Mouse (Mus musculus): ENCODE results near the gene Olfr1101. TPM values are rescaled to one million over a fixed set of nuclear protein-coding genes. Genes with fewer than 3 reads are reported as not detected.

Gene Olfr1101
- not detected in 2 replicates for polyA plus RNA-seq (2016; fragmentation: Nextera tagmentation; extraction: Ambion mirVana)

DNA sequence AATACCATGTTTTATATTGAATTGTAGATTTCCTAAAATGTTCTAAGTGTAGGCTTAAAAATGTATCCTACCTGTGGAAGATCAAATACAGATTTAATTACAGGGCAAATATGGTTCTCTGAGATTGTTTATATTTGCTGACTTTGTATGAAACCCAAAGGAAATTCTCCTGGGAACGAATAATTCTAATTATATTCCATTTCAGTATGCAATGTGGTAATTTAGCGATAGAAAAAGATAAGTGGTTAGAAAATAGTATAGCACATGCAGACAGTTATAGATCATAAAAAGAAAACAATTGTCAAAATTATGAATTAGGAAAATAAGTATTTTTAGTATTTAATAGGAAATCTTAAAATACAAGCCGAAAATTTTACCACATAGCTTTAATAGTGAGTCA, at the start of gene Olfr1101:
TSS of gene Olfr1101 (minus strand) at position 101 of the 400 bp plus-strand sequence.
- DNase-seq (ENCODE audit: low spot score), result no peak
- H3K27me3 ChIP-seq (replicated peaks; ENCODE audit: low read depth, poor library complexity, severe bottlenecking), result no peaks in the 10 kb centered on the region
- 87% methylated on average over 3 of the region's 3 CpGs for WGBS
- H3K27ac ChIP-seq (replicated peaks), result no peak within 1 kb of the TSS
- no peaks in the 10 kb centered on the region for H3K9me3 ChIP-seq
- H3K36me3 ChIP-seq (replicated peaks), result no peaks in the 10 kb centered on the region
- H3K4me1 ChIP-seq, result no peaks in the 10 kb centered on the region
- H3K4me3 ChIP-seq, result no peak within 1 kb of the TSS

DNA sequence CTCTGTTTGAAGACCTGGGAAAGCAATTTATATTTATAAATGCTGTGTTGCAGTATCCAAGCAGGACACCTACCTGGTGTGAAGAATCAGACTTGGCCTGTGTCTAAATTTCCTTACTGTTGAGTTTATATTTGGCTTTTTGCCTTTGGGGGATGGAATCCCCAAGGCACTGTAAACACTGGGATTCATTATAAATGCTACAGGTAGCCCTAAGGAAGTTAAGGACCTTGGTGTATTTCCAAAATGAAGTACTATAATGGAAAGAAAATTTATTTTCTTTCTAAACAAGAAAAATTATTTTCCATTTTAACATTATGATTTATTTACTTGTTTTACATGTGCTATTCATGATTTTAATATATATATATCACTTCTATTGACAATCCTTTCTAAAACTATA, 45.4 kb upstream of the Olfr1101 start, which contains the start of gene Olfr1105:
TSS of gene Olfr1105 (minus strand) at position 101 of the 400 bp plus-strand sequence.
- no peaks in the 10 kb centered on the region for H3K4me1 ChIP-seq
- H3K27ac ChIP-seq (replicated peaks), result no peak within 1 kb of the TSS
- H3K36me3 ChIP-seq (replicated peaks), result no peaks in the 10 kb centered on the region
- no peaks in the 10 kb centered on the region for H3K9me3 ChIP-seq
- H3K4me3 ChIP-seq, result no peak within 1 kb of the TSS
- DNase-seq (ENCODE audit: low spot score), result no peak
- no peaks in the 10 kb centered on the region for H3K27me3 ChIP-seq (replicated peaks; ENCODE audit: low read depth, poor library complexity, severe bottlenecking)

DNA sequence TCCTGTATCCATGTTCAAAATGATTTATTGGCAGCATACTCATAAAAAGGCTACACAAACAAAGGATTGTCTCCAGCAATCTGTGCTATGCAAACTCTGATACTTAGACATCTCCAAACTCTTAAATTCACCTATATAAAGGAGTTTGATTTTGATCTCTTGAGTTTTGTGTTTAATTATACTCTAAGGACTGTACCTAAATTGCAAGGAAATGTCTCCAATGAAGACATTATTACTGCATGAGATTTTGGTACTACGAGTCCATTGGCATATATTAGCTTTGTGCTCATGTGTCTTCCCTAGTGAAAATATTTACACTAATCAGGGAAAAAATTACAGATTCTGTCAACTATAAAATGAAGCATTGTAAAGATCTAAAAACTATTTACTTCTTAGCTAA, 36.0 kb upstream of the Olfr1101 start, which contains the start of gene Olfr1104:
TSS of gene Olfr1104 (minus strand) at position 101 of the 400 bp plus-strand sequence.
- Histone ChIP-seq H3K27ac (replicated peaks) (no peak within 1 kb of the TSS), H3K4me1 (no peaks in the 10 kb centered on the region), H3K27me3 (replicated peaks; ENCODE audit: low read depth, poor library complexity, severe bottlenecking) (no peaks in the 10 kb centered on the region), H3K4me3 (no peak within 1 kb of the TSS), H3K36me3 (replicated peaks) (no peaks in the 10 kb centered on the region), H3K9me3 (no peaks in the 10 kb centered on the region)
- WGBS, result 81% methylated on average over 1 of the region's 1 CpGs
- DNase-seq (ENCODE audit: low spot score), result no peak

DNA sequence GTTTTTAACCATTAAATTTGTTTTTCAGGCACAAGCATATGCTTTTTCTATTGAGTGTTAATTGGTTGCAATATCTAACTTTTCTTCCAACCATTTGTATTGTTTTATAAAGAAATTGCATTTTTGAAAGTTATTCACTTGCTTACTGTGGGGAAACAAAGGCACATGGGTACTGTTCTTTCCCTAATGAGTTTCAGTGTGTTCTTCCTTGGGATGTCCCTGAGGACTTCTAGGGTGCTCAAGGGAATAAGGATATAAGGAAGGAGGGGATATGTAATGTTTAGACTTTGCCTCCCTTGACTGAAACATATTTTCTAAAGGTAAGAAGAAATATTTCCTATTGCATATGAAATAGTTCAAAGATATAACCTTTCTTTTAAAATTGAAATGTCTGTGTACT, 7.1 kb upstream of the Olfr1101 start, which contains the start of gene Olfr1102:
TSS of gene Olfr1102 (plus strand) at position 301 of the 400 bp plus-strand sequence.
- Histone ChIP-seq H3K27ac (replicated peaks) (no peak within 1 kb of the TSS), H3K27me3 (replicated peaks; ENCODE audit: low read depth, poor library complexity, severe bottlenecking) (no peaks in the 10 kb centered on the region), H3K9me3 (no peaks in the 10 kb centered on the region), H3K36me3 (replicated peaks) (no peaks in the 10 kb centered on the region), H3K4me1 (no peaks in the 10 kb centered on the region), H3K4me3 (no peak within 1 kb of the TSS)
- no peak for DNase-seq (ENCODE audit: low spot score)

DNA sequence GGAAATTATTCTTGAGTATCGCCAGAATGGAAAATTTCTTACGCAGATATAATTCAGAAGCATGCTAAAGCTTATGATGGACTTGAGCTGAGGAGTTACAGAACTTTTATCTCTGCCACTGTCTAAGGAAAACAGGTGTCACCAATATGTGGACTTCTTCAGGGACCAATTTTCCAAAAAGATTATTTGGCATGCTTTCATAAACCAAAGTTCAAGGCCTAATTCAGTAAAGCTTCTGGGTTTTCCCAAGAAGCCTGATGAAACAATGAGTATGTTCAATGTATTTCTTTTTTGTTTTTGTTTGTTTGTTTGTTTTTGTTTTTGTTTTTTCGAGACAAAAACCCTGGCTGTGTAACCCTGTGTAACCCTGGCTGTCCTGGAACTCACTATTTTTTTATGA, 11.2 kb downstream of the Olfr1101 start, which contains the start of gene Olfr1100:
TSS of gene Olfr1100 (minus strand) at position 101 of the 400 bp plus-strand sequence.
- WGBS, result 79% methylated on average over 3 of the region's 3 CpGs

DNA sequence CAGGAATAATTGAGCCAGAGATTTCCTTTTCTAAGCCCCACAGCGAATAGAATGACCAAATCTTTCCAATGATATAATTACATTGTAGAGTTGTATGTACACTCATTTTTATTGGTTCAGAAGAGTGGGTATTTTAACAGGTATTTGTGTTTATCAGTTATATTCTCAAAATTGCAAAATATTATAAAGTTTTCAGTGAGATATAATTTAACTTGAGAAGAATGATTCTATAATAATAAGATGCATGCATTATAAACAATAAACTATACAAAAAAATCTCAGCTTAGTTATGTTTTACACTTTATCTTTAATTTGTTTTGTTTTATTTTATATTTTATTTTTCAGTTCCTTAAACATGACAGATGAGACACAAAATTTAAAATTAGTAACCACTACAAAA, 30.4 kb downstream of the Olfr1101 start, which contains the start of gene Olfr1099:
TSS of gene Olfr1099 (minus strand) at position 101 of the 400 bp plus-strand sequence.
- Histone ChIP-seq H3K4me3 (no peak within 1 kb of the TSS), H3K27ac (replicated peaks) (no peak within 1 kb of the TSS), H3K4me1 (no peaks in the 10 kb centered on the region), H3K9me3 (no peaks in the 10 kb centered on the region), H3K36me3 (replicated peaks) (no peaks in the 10 kb centered on the region), H3K27me3 (replicated peaks; ENCODE audit: low read depth, poor library complexity, severe bottlenecking) (no peaks in the 10 kb centered on the region)
- WGBS, result 83% methylated on average over 1 of the region's 1 CpGs
- DNase-seq (ENCODE audit: low spot score), result no peak

More for the DNA sequence above, 11.2 kb downstream of the Olfr1101 start, which contains the start of gene Olfr1100:
- no peaks in the 10 kb centered on the region for H3K9me3 ChIP-seq
- no peaks in the 10 kb centered on the region for H3K4me1 ChIP-seq
- H3K36me3 ChIP-seq (replicated peaks), result no peaks in the 10 kb centered on the region
- no peaks in the 10 kb centered on the region for H3K27me3 ChIP-seq (replicated peaks; ENCODE audit: low read depth, poor library complexity, severe bottlenecking)
- no peak within 1 kb of the TSS for H3K4me3 ChIP-seq
- no peak for DNase-seq (ENCODE audit: low spot score)
- no peak within 1 kb of the TSS for H3K27ac ChIP-seq (replicated peaks)

Other genes with a start within 250 kb of the Olfr1101 start
- gene Olfr1090, start 232.2 kb downstream of the Olfr1101 start, polyA plus RNA-seq (2016; fragmentation: Nextera tagmentation; extraction: Ambion mirVana), result not detected in 2 replicates
- gene Olfr1093, start 208.7 kb downstream of the Olfr1101 start, polyA plus RNA-seq (2016; fragmentation: Nextera tagmentation; extraction: Ambion mirVana), result not detected in 2 replicates
- gene Olfr141, start 181.2 kb downstream of the Olfr1101 start, polyA plus RNA-seq (2016; fragmentation: Nextera tagmentation; extraction: Ambion mirVana), result not detected in 2 replicates
- not detected in 2 replicates for gene Olfr1094, start 166.6 kb downstream of the Olfr1101 start, polyA plus RNA-seq (2016; fragmentation: Nextera tagmentation; extraction: Ambion mirVana)
- gene Olfr1095, start 139.5 kb downstream of the Olfr1101 start, polyA plus RNA-seq (2016; fragmentation: Nextera tagmentation; extraction: Ambion mirVana), result not detected in 2 replicates
- not detected in 2 replicates for gene Gm13723, start 116.4 kb downstream of the Olfr1101 start, polyA plus RNA-seq (2016; fragmentation: Nextera tagmentation; extraction: Ambion mirVana)
- gene Olfr1097, start 99.0 kb downstream of the Olfr1101 start, polyA plus RNA-seq (2016; fragmentation: Nextera tagmentation; extraction: Ambion mirVana), result not detected in 2 replicates
- not detected in 2 replicates for gene Olfr1098, start 66.7 kb downstream of the Olfr1101 start, polyA plus RNA-seq (2016; fragmentation: Nextera tagmentation; extraction: Ambion mirVana)
- gene Olfr1099, start 30.5 kb downstream of the Olfr1101 start, polyA plus RNA-seq (2016; fragmentation: Nextera tagmentation; extraction: Ambion mirVana), result not detected in 2 replicates
- gene Olfr1100, start 11.3 kb downstream of the Olfr1101 start, polyA plus RNA-seq (2016; fragmentation: Nextera tagmentation; extraction: Ambion mirVana), result not detected in 2 replicates
- not detected in 2 replicates for gene Olfr1102, start 7.2 kb upstream of the Olfr1101 start, polyA plus RNA-seq (2016; fragmentation: Nextera tagmentation; extraction: Ambion mirVana)
- gene Olfr1104, start 35.9 kb upstream of the Olfr1101 start, polyA plus RNA-seq (2016; fragmentation: Nextera tagmentation; extraction: Ambion mirVana), result not detected in 2 replicates
- not detected in 2 replicates for gene Olfr1105, start 45.3 kb upstream of the Olfr1101 start, polyA plus RNA-seq (2016; fragmentation: Nextera tagmentation; extraction: Ambion mirVana)
- not detected in 2 replicates for gene Olfr1106, start 61.1 kb upstream of the Olfr1101 start, polyA plus RNA-seq (2016; fragmentation: Nextera tagmentation; extraction: Ambion mirVana)
- gene Olfr1107, start 84.6 kb upstream of the Olfr1101 start, polyA plus RNA-seq (2016; fragmentation: Nextera tagmentation; extraction: Ambion mirVana), result not detected in 2 replicates
- gene Olfr1109, start 104.8 kb upstream of the Olfr1101 start, polyA plus RNA-seq (2016; fragmentation: Nextera tagmentation; extraction: Ambion mirVana), result not detected in 2 replicates
- not detected in 2 replicates for gene Olfr259, start 123.3 kb upstream of the Olfr1101 start, polyA plus RNA-seq (2016; fragmentation: Nextera tagmentation; extraction: Ambion mirVana)
- gene Olfr1110, start 149.1 kb upstream of the Olfr1101 start, polyA plus RNA-seq (2016; fragmentation: Nextera tagmentation; extraction: Ambion mirVana), result not detected in 2 replicates
- gene Olfr1111, start 161.4 kb upstream of the Olfr1101 start, polyA plus RNA-seq (2016; fragmentation: Nextera tagmentation; extraction: Ambion mirVana), result not detected in 2 replicates
- not detected in 2 replicates for gene Olfr1112, start 196.6 kb upstream of the Olfr1101 start, polyA plus RNA-seq (2016; fragmentation: Nextera tagmentation; extraction: Ambion mirVana)
- gene Olfr1113, start 217.7 kb upstream of the Olfr1101 start, polyA plus RNA-seq (2016; fragmentation: Nextera tagmentation; extraction: Ambion mirVana), result not detected in 2 replicates

Measured in embryonic facial prominence, embryonic 10.5 days (tissue).